Mouse (Mus musculus) lung, embryonic 16.5 days (tissue): ENCODE results near the gene Tcp11l1. TPM values are rescaled to one million over a fixed set of nuclear protein-coding genes. Genes with fewer than 3 reads are reported as not detected.
A peak's percentile ranks its signal among the peaks of the same experiment; 100 is the strongest.

ENCODE experiments used
- ATAC-seq: fragments of 200-750 bp; cut with Nextera tagmentation; 2 replicates; pipeline ENCODE4 v1.8.0; 2017; ENCODE audit warnings: low read depth, mild to moderate bottlenecking, moderate library complexity
- H3K27ac ChIP-seq: fragments of 300-500 bp; sonication (generic); 2 replicates; pipeline ENCODE4 v1.5.1; 2014; ENCODE audit warnings: mild to moderate bottlenecking, control low read depth, low read length
- H3K27me3 ChIP-seq: fragments of 300-500 bp; sonication (generic); 2 replicates; pipeline ENCODE4 v1.6.1; 2014; ENCODE audit warnings: low read depth, low read length, mixed read lengths; ENCODE audit not compliant: control insufficient read depth, insufficient read depth
- H3K36me3 ChIP-seq: fragments of 300-500 bp; sonication (generic); 2 replicates; pipeline ENCODE4 v1.6.1; 2014; ENCODE audit warnings: low read length; ENCODE audit not compliant: control insufficient read depth, insufficient read depth
- H3K4me1 ChIP-seq: fragments of 300-500 bp; sonication (generic); replicated peaks from 2 replicates; pipeline ENCODE4 v1.6.1; 2014; ENCODE audit warnings: low read length, mixed read lengths; ENCODE audit not compliant: control insufficient read depth, insufficient read depth
- H3K4me2 ChIP-seq: fragments of 300-500 bp; sonication (generic); 2 replicates; pipeline ENCODE4 v1.6.1; 2014; ENCODE audit warnings: low read depth, low read length, control low read depth
- H3K4me3 ChIP-seq: fragments of 300-500 bp; sonication (generic); 2 replicates; pipeline ENCODE4 v1.5.1; 2014; ENCODE audit warnings: mild to moderate bottlenecking, low read length, control low read depth
- H3K9ac ChIP-seq: fragments of 300-500 bp; sonication (generic); 2 replicates; pipeline ENCODE4 v1.6.1; 2014; ENCODE audit warnings: low read length, control low read depth
- H3K9me3 ChIP-seq: fragments of 300-500 bp; sonication (generic); 2 replicates; pipeline ENCODE4 v1.6.1; 2016; ENCODE audit warnings: low read length; ENCODE audit not compliant: control insufficient read depth
- WGBS: fragments of 180-500 bp; shearing (Covaris S2); extraction: QIAGEN DNeasy Blood & Tissue Kit; methylation state at CpG from one replicate; pipeline ENCODE4 v1.1.7; 2014; 5-methylcytosine and 5-hydroxymethylcytosine counted together
- polyA plus RNA-seq: library from polyadenylated mRNA; unstranded; fragments of >200 nt; fragmentation: Nextera tagmentation; extraction: Ambion mirVana; gene quantifications from 2 replicates; pipeline ENCODE4 v1.2.1, GENCODE M21; 2015

Gene Tcp11l1
- polyA plus RNA-seq, 1 experiment from 2014 or later: 22.8 TPM

DNA sequence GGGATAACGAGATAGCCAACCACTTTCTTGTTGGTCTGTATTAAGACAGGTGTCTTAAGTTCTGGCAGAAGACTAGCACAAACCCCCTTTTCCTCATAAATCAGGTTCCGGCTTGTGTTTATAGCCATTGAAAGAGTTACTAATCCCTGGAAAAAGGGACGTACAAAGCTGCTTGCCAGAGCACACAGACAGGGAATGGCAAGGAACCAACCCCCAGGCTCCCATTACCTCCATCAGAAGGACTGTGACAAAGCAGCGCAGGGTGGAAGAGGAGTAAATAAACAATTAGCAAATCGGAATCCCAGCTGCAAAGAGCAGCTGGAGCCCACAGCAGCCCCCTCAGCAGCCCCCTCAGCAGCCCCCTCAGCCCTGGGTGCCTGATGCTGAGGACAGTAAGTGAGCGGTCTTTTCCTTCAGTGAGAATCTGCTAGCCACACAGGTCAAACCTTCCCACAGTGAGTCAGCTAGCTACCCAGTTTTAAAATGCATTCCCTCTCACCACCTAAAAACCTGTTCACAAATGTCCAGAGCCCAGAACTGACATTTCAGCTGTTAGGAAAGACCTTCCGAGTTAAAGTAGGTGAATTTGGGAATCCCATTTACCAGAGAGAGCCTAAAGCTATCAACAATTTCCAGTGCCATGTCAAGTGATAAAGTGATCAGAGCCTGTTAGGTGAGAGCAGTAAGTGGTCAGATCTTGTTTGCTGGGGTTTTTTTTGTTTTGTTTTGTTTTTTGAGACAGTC is 29.2 kb upstream of the Tcp11l1 start:
- Histone ChIP-seq H3K4me1 (peaks cover 6% of the 10 kb centered on the region; the same call in 1 of the 2 replicates), H3K4me2 (no peak overlapping the region; the same call in 1 of the 2 replicates), H3K36me3 (no peaks in the 10 kb centered on the region), H3K4me3 (no peak overlapping the region), H3K27ac (no peak overlapping the region), H3K9ac (no peak overlapping the region), H3K27me3 (no peaks in the 10 kb centered on the region), H3K9me3 (no peaks in the 10 kb centered on the region)
- WGBS: 42% methylated on average over 7 of the region's 7 CpGs
- no peak for ATAC-seq

DNA sequence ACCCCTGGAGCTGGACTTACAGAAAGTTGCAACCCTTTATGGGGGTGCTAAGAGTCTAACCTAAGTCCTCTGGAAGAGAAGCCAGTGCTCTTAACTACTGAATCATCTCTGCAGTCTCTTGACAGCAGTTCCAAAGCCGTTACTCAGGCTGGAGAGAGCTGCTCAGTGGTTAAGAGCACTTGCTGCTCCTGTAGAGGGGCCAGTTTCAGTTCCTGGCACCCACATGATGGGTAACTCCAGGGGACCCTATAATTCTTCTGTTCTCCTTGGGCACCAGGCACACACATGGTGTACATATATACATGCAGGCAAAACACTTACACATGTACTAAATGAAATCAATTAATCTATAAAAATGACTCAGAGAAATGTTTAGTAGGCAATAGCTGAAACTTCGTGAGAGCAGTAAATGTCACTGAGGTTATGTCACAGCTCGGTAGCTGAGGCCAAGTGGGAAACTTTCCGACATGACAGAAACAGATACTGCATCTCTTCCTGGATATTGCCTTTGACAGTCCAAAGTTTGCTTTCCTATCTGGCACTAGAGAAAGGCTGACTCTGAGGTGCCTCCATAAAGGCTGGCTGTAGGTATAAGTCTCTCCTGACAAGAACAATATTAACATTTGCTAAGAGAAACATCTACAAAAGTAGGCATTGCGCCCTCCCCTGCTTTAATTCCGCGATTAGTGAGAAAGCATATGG is 28.4 kb upstream of the Tcp11l1 start:
- H3K36me3 ChIP-seq: no peaks in the 10 kb centered on the region
- no peak overlapping the region for H3K9ac ChIP-seq
- H3K4me2 ChIP-seq: no peak overlapping the region
- ATAC-seq: no peak
- H3K4me3 ChIP-seq: no peak overlapping the region
- 62% methylated on average over 7 of the region's 7 CpGs for WGBS
- no peak overlapping the region for H3K27ac ChIP-seq
- peaks cover 6% of the 10 kb centered on the region; the same call in 1 of the 2 replicates for H3K4me1 ChIP-seq
- H3K9me3 ChIP-seq: no peaks in the 10 kb centered on the region
- no peaks in the 10 kb centered on the region for H3K27me3 ChIP-seq

DNA sequence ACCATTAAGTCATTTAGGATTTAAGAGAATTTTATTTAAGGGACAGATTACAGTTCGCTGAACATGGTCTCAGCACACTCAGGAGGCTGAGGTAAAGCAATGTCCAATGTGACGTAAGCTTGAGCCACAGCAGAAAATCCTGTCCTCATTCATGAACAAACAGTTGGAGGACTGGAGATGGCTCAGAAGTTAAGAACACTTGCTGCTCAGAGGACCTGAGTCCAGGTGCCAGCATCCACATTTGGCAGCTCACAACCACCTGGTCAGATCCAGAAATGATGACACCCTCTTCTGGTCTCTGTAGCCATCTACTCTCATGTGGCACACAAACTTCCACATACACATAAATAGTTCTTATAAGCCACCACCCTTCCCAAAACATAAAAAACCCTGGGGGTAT is 27.7 kb upstream of the Tcp11l1 start:
- H3K27ac ChIP-seq: no peak overlapping the region
- H3K9ac ChIP-seq: no peak overlapping the region
- H3K9me3 ChIP-seq: no peaks in the 10 kb centered on the region
- H3K36me3 ChIP-seq: no peaks in the 10 kb centered on the region
- no peak overlapping the region for H3K4me2 ChIP-seq
- H3K4me1 ChIP-seq: peaks cover 6% of the 10 kb centered on the region; the same call in 1 of the 2 replicates
- H3K4me3 ChIP-seq: no peak overlapping the region
- ATAC-seq: no peak
- WGBS: 92% methylated on average over 2 of the region's 2 CpGs
- no peaks in the 10 kb centered on the region for H3K27me3 ChIP-seq

DNA sequence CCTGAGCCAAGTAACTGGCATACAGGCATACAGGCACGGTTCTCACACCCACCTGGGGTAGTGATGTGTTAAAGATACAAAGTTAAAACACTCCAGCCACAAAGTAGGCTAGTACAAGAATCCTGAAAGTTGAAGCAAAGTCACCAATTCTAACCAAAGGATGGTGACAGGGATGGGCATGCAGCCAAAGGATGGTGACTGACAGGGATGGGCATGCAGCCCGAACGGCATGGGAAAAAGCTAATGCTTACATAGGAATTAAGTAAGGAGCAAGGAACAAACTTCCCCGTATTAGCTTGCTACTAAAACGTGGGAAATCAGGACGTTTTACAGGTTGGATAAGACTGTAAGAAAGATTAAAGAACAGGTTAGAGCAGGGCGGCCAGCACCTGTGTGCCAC is 24.3 kb upstream of the Tcp11l1 start:
- no peaks in the 10 kb centered on the region for H3K27me3 ChIP-seq
- no peaks in the 10 kb centered on the region for H3K9me3 ChIP-seq
- H3K27ac ChIP-seq: no peak overlapping the region
- H3K4me3 ChIP-seq: no peak overlapping the region
- no peak overlapping the region for H3K9ac ChIP-seq
- no peak for ATAC-seq
- no peaks in the 10 kb centered on the region for H3K36me3 ChIP-seq
- peaks cover 3% of the 10 kb centered on the region; the same call in 1 of the 2 replicates for H3K4me1 ChIP-seq
- 54% methylated on average over 7 of the region's 7 CpGs for WGBS
- H3K4me2 ChIP-seq: no peak overlapping the region

DNA sequence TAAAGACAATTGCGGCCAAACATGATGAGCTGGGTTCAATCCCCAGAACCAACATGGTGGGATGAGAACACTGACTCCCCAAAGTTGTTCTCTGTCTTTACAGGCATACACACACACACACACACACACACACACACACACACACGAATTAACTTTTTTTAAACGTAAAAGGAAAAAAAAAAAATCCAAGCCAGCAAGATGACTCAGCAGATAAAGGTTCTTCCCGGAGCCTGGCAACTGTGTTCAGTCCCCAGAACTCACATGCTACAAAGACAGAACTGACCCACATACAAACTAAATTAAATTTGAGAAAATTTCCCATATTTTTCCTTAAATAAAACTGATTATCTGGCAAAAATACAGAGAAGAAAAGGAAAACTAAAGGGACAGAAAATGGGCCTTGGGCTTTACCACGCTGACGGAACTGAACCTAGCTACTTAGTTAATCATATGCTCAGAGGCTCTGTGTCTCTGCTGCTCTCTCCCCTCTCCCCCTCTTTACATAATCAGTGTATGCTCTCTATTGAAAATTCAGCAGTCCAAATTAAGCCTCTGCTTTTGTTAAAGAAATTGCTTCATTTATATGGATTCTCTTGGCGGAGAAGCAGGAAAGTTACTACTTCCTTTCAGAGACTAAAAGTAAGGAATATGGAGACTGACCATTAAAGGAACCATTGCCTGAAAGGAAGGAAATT is 20.7 kb upstream of the Tcp11l1 start:
- no peaks in the 10 kb centered on the region for H3K27me3 ChIP-seq
- H3K9me3 ChIP-seq: no peaks in the 10 kb centered on the region
- H3K4me2 ChIP-seq: no peak overlapping the region
- H3K27ac ChIP-seq: no peak overlapping the region
- no peak for ATAC-seq
- WGBS: 70% methylated on average over 7 of the region's 7 CpGs
- no peaks in the 10 kb centered on the region for H3K36me3 ChIP-seq
- H3K4me1 ChIP-seq: peaks cover 2% of the 10 kb centered on the region; the same call in 1 of the 2 replicates
- H3K4me3 ChIP-seq: no peak overlapping the region
- H3K9ac ChIP-seq: no peak overlapping the region

DNA sequence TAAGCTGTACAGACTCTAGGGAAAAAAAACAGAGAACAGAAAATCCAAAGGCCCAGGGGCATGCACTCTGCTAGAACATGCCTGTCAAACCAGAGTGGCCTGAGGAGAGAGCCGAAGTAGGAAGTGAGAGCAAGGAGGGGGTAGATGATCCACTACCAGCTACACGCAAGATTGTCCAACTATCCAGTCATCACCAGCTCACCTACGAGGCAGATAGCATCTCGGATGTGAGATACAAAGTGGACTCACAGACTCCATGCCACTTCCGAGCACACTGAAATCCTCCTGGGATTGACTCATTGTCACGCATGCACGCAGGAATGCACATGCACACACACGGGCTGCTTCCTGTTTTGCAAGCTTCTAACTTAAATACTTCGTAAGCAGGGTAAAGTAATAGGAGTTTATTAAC is 20.1 kb upstream of the Tcp11l1 start:
- no peaks in the 10 kb centered on the region for H3K9me3 ChIP-seq
- 67% methylated on average over 9 of the region's 9 CpGs for WGBS
- no peak overlapping the region for H3K27ac ChIP-seq
- no peak overlapping the region for H3K9ac ChIP-seq
- H3K4me1 ChIP-seq: peaks cover 5% of the 10 kb centered on the region; the same call in 1 of the 2 replicates
- ATAC-seq: no peak
- H3K36me3 ChIP-seq: no peaks in the 10 kb centered on the region
- H3K4me3 ChIP-seq: no peak overlapping the region
- H3K4me2 ChIP-seq: no peak overlapping the region
- no peaks in the 10 kb centered on the region for H3K27me3 ChIP-seq

DNA sequence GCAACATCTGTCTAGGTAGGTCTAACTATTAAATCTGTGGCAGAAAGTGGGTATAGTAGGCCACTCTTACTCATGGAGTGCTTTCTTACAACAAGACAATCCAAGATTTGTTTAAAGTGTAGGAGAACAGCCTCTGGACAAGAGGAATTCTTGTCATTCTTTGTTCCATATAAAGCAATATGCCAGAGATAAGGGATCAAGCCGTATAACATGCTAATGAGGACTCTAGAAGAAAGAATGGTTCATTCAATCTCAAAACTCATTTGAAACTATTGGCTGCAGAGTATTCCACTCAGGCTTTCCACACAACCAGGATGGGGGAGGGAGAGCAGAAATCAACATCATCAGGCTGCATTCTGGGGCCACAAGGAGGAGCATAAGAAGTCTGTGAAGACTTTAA is 15.4 kb upstream of the Tcp11l1 start:
- WGBS: 13% methylated on average over 1 of the region's 1 CpGs
- peaks cover 5% of the 10 kb centered on the region; the same call in 1 of the 2 replicates for H3K4me1 ChIP-seq
- H3K27ac ChIP-seq: peak overlapping the region; percentile 12; the same call in 1 of the 2 replicates
- H3K9me3 ChIP-seq: no peaks in the 10 kb centered on the region
- H3K27me3 ChIP-seq: no peaks in the 10 kb centered on the region
- no peaks in the 10 kb centered on the region for H3K36me3 ChIP-seq
- no peak overlapping the region for H3K4me3 ChIP-seq
- ATAC-seq: peak; percentile 78
- no peak overlapping the region for H3K9ac ChIP-seq
- H3K4me2 ChIP-seq: no peak overlapping the region

DNA sequence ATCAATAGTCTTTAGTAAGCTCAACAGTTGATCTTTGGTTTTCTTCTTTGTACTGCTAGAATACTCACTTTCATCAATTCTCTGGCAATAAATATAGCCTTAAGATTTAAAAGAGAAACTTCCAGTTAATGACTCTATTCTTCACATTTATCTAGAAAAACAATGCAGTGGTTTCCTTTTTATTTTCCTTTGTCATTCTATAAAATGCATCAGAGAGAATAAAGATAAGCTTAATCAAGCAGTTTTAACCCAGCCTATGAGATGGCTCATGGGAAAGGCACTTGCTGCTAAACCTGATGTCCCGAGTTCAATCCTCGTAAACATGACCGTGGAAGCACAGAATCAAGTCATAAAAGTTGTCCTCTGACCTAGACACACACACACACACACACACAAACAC is 10.1 kb upstream of the Tcp11l1 start:
- Histone ChIP-seq H3K36me3 (no peaks in the 10 kb centered on the region), H3K9ac (no peak overlapping the region), H3K4me3 (no peak overlapping the region), H3K9me3 (no peaks in the 10 kb centered on the region), H3K4me1 (no peaks in the 10 kb centered on the region), H3K27ac (no peak overlapping the region), H3K27me3 (no peaks in the 10 kb centered on the region), H3K4me2 (no peak overlapping the region)
- 72% methylated on average over 3 of the region's 3 CpGs for WGBS
- no peak for ATAC-seq

DNA sequence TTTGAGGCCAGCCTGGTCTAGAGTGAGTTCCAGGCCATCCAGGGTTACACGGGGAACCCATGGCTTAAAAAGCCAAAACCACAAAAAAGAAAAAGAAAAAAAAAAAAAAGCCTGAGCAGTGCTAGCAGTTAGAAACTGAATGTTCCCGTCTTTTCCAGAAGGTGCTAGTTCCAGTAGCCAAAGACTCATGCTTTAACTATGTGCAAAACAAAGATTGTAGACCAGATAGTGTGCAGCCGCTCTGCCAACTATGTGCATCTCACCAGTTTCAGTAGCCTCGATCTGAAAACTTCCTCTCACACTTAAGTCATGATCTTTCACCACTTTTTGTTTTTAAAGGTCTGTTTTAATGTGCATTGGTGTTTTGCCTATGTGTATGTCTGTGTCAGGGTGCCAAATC is 5.9 kb upstream of the Tcp11l1 start:
- H3K4me1 ChIP-seq: 0 out of 2 replicates have a peak, but pooled peaks cover under 1% of the 10 kb centered on the region
- ATAC-seq: no peak
- no peak overlapping the region for H3K27ac ChIP-seq
- H3K9me3 ChIP-seq: no peaks in the 10 kb centered on the region
- no peak overlapping the region for H3K4me3 ChIP-seq
- no peak overlapping the region for H3K9ac ChIP-seq
- no peaks in the 10 kb centered on the region for H3K36me3 ChIP-seq
- 69% methylated on average over 4 of the region's 4 CpGs for WGBS
- H3K4me2 ChIP-seq: no peak overlapping the region
- H3K27me3 ChIP-seq: no peaks in the 10 kb centered on the region
